In genomic region chr8:64767047-64767446, GRCm38 (mm10) we compare ENCODE assay signal across 19 mouse cellular contexts. TPM values are rescaled to one million over a fixed set of nuclear protein-coding genes. Genes with fewer than 3 reads are reported as not detected.
DNase-seq lines count a peak whose midpoint lies in the region; ATAC-seq and TF ChIP-seq lines count a peak whose summit lies in the region.
"Had no signal": no experiment of that assay in that cellular context is flagged by ENCODE, and none has a peak within 500 bp of the region (broad histone marks: within the 10 kb centered on the region; RNA-seq: fewer than 3 reads in every experiment).

No protein-coding gene starts in this region.

- H3K4me3 ChIP-seq in liver, adult 2 months (ENCODE audit: insufficient read depth, low read depth, low read length) = no peak overlapping the region
- H3K4me3 ChIP-seq in liver, embryonic 12.5 days = no peak overlapping the region
- no peak overlapping the region for H3K4me3 ChIP-seq in brown adipose tissue, adult 24 weeks (ENCODE audit: insufficient read depth, low read depth, low read length)
- H3K4me3 ChIP-seq: heart, embryonic 12.5 days; limb, embryonic 10.5 days; liver, embryonic 15.5 days; neural tube, embryonic 12.5 days had no signal

- TF ChIP-seq POLR2A in liver, adult 2 months (IDR thresholded peaks at IDR 0.05; ENCODE audit: extremely low read depth, insufficient read depth, low read length) = no peak

- no peak for ATAC-seq in liver, embryonic 12.5 days
- ATAC-seq: forebrain, postnatal 0 days; intestine, embryonic 16.5 days; midbrain, embryonic 16.5 days; Patski had no signal

- H3K36me3 ChIP-seq in liver, adult 2 months (ENCODE audit: control insufficient read depth, insufficient read depth, low read length) = peaks cover 5% of the 10 kb centered on the region
- peaks cover 4% of the 10 kb centered on the region; the same call in 1 of the 2 replicates for H3K36me3 ChIP-seq in liver, embryonic 12.5 days
- H3K36me3 ChIP-seq: liver, embryonic 15.5 days; neural tube, embryonic 12.5 days had no signal

- H3K27ac ChIP-seq in liver, adult 2 months (replicated peaks; ENCODE audit: insufficient read depth, low read depth, low read length) = no peak overlapping the region
- H3K27ac ChIP-seq in liver, embryonic 12.5 days = no peak overlapping the region
- H3K27ac ChIP-seq in brown adipose tissue, adult 24 weeks (replicated peaks; ENCODE audit: low read depth, low read length) = peak overlapping the region; percentile 69; the same call in 1 of the 2 replicates
- H3K27ac ChIP-seq: limb, embryonic 10.5 days; liver, embryonic 15.5 days; neural tube, embryonic 12.5 days; stomach, postnatal 0 days had no signal

- no peak overlapping the region for H3K4me2 ChIP-seq in liver, embryonic 12.5 days
- H3K4me2 ChIP-seq: heart, embryonic 12.5 days; liver, embryonic 15.5 days; neural tube, embryonic 12.5 days had no signal

- peaks cover 5% of the 10 kb centered on the region; the same call in 1 of the 2 replicates for H3K79me2 ChIP-seq in liver, adult 2 months (ENCODE audit: control insufficient read depth, insufficient read depth, low read length)

- DNase-seq in cerebellum, adult 11 months = peak; percentile 14
- DNase-seq in cerebellum, postnatal 4 days (ENCODE audit: low spot score in 2 of 2) = no peak
- peak; percentile 50 for DNase-seq in liver, adult 2 months (ENCODE audit: extremely low read depth, low read depth, low spot score)
- peak; percentile 21 to 64 for DNase-seq in kidney, postnatal 25 days
- no peak for DNase-seq in natural killer cell, adult 2 months (ENCODE audit: low spot score in 2 of 2)
- DNase-seq in spleen, postnatal 14 days (ENCODE audit: low spot score in 2 of 2) = no peak
- DNase-seq: forebrain, postnatal 0 days; gastrocnemius, postnatal 14 days; thymus, postnatal 36 days had no signal

- no peak for TF ChIP-seq CTCF in liver, adult 2 months (IDR thresholded peaks at IDR 0.05; ENCODE audit: low read depth, low read length)

- no peaks in the 10 kb centered on the region for H3K4me1 ChIP-seq in liver, adult 2 months (ENCODE audit: control insufficient read depth, insufficient read depth, low read length)
- H3K4me1 ChIP-seq in liver, embryonic 12.5 days = no peaks in the 10 kb centered on the region
- peaks cover 13% of the 10 kb centered on the region; the same call in 1 of the 2 replicates for H3K4me1 ChIP-seq in brown adipose tissue, adult 24 weeks (ENCODE audit: control insufficient read depth, insufficient read depth, insufficient read length, low read length)
- H3K4me1 ChIP-seq: liver, embryonic 15.5 days; neural tube, embryonic 12.5 days had no signal

- no peaks in the 10 kb centered on the region for H3K27me3 ChIP-seq in liver, adult 2 months (ENCODE audit: control insufficient read depth, insufficient read depth, low read length)
- no peaks in the 10 kb centered on the region for H3K27me3 ChIP-seq in liver, embryonic 12.5 days (replicated peaks)
- H3K27me3 ChIP-seq: heart, embryonic 12.5 days; liver, embryonic 15.5 days; neural tube, embryonic 12.5 days; Patski had no signal

- H3K9me3 ChIP-seq in liver, embryonic 12.5 days (replicated peaks) = no peaks in the 10 kb centered on the region
- H3K9me3 ChIP-seq: heart, embryonic 12.5 days; limb, embryonic 10.5 days; liver, embryonic 15.5 days; neural tube, embryonic 12.5 days had no signal

- 82% methylated on average over 9 of the region's 9 CpGs for WGBS in liver, adult 2 months
- WGBS in liver, embryonic 12.5 days (ENCODE audit: insufficient replicate concordance) = 90% methylated on average over 9 of the region's 9 CpGs

- no peak overlapping the region for H3K9ac ChIP-seq in liver, adult 2 months (ENCODE audit: low read depth, low read length)
- no peak overlapping the region for H3K9ac ChIP-seq in liver, embryonic 12.5 days
- H3K9ac ChIP-seq: forebrain, postnatal 0 days; heart, embryonic 12.5 days; liver, embryonic 15.5 days; neural tube, embryonic 12.5 days had no signal

RNA-seq across cellular contexts. Expression of gene Msmo1, which starts 33.5 kb away (rescaled TPM):
- 262 and 352 TPM in 2 replicates for total RNA-seq in liver, adult 2 months (2014; rRNA removed)
- 84.3 and 87.0 TPM in 2 replicates for polyA plus RNA-seq in liver, adult 2 months (2012; rRNA removed)
- 122 and 135 TPM in 2 replicates for polyA plus RNA-seq in liver, embryonic 12.5 days (2016; fragmentation: Nextera tagmentation; extraction: Ambion mirVana)
- 26.9 and 48.0 TPM in 2 replicates for polyA plus RNA-seq in brown adipose tissue, adult 24 weeks (2012; ENCODE audit: insufficient read depth, insufficient read length, missing spikeins)

Comparison
In these comparisons a context has a peak if more than half of its experiments do, and no peak if none do; other contexts are left out.
1. DNase-seq: peak in cerebellum, adult 11 months (single experiment), liver, adult 2 months (single experiment) and kidney, postnatal 25 days (2 of 2); none in cerebellum, postnatal 4 days (0 of 2), natural killer cell, adult 2 months (0 of 2) and spleen, postnatal 14 days (0 of 2).